Mouse (Mus musculus): ENCODE data around the gene Trp53.

DNA sequence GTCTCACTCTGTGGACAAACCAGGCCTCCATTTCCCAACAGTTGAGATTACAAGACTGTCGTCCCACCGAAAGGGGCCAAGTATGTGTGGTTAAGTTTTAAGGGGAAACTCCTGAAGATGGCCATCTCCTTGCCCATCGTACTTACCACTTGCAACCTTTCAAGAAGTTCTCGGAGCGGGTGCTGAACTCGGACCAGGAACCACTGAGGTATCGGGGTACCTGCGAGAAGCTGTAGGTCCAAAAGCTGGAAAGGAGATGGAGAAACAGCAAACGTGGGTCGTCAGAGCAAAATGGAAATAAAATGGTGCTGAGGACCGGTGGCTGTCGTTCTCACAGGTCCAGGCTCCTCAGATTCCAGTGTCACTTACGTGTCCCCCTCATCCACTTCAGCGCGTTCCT is 1.9 kb upstream of the Trp53 start:
- no peak for TF ChIP-seq GATA1 (IDR thresholded peaks at IDR 0.05; ENCODE audit: borderline replicate concordance, low read length)
- no peak for TF ChIP-seq FLI1 (IDR thresholded peaks at IDR 0.05; ENCODE audit: low read length)

All from megakaryocyte, embryonic 14.5 days (primary cell).